Mouse (Mus musculus) gastrocnemius, postnatal 25 days (tissue): ENCODE results near the gene Gprasp2. TPM values are rescaled to one million over a fixed set of nuclear protein-coding genes. Genes with fewer than 3 reads are reported as not detected.

ENCODE experiments used
- total RNA-seq, 2 experiments: library from RNA; stranded (reverse); gene quantifications; 1 replicate in 1 of 2; 2 replicates in 1 of 2; pipeline ENCODE4 v1.2.3; 2021

Gprasp2 gene
- total RNA-seq, 2 experiments from 2014 or later: 1.2 to 1.3 TPM

Other genes with a start within 250 kb of the Gprasp2 start
- gene Nxf7, start 240.3 kb upstream of the Gprasp2 start, total RNA-seq: not detected
- not detected for gene Prame, start 211.3 kb upstream of the Gprasp2 start, total RNA-seq
- gene Tcp11x2, start 145.2 kb upstream of the Gprasp2 start, total RNA-seq: not detected
- not detected for gene Tmsb15a, start 113.8 kb upstream of the Gprasp2 start, total RNA-seq
- 1 to 10 TPM; 2.5 to 3.2 TPM for gene Armcx5, start 96.3 kb upstream of the Gprasp2 start, total RNA-seq
- gene Gprasp1, start 96.3 kb upstream of the Gprasp2 start, total RNA-seq: 10 to 100 TPM; 15.9 to 16.8 TPM
- gene Bhlhb9, start 41.4 kb upstream of the Gprasp2 start, total RNA-seq: 1 to 10 TPM; 3.2 to 4.1 TPM
- 1 to 10 TPM in 1 of 2 experiments, under 1 TPM in 1; 0.20 to 2.2 TPM for gene Arxes2, start 154.8 kb downstream of the Gprasp2 start, total RNA-seq
- under 1 TPM; 0.31 to 0.88 TPM for gene Arxes1, start 194.3 kb downstream of the Gprasp2 start, total RNA-seq
- not detected for gene Bex2, start 229.2 kb downstream of the Gprasp2 start, total RNA-seq
- not detected for gene Nxf3, start 246.2 kb downstream of the Gprasp2 start, total RNA-seq